Mouse (Mus musculus): ENCODE data around the gene Arhgap32.

DNA sequence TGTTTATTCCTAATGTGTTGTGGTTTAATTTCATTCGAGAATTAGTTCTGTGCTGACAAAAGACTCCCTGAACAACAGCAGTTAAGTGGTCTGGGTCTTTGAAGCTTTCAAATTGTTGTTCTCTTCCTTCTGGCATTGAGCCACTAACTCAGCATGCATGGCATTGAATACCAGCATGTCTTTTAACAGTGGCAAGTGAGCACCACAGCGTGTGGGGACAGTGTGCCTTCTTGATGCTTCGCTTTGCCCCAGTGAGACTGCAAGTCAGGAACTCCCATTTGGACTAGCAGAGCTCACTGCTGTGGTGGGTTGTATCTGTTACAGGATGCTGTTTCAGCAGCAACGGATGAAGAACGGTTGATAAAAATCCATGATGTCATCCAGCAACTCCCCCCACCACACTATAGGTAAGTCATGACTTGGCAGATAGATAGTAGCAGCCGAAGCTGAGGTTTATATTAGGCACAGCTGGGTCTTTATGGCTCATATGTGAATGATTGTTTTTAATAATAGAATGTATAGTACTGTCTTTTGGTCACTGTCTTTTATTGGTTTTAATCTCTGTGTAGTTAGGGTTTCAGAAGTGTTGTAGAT, 130.3 kb downstream of the Arhgap32 start:
- TF ChIP-seq CTCF (IDR thresholded peaks at IDR 0.05; ENCODE audit: borderline replicate concordance, control insufficient read depth, extremely low read depth, insufficient read depth, low read length, poor library complexity) = no peak
- TF ChIP-seq POLR2A (IDR thresholded peaks at IDR 0.05; ENCODE audit: control insufficient read depth, extremely low read depth, insufficient read depth, low read length, poor library complexity) = no peak
